Mouse (Mus musculus) G1E-ER4 (cell line): ENCODE measurements around the gene Atf4. TPM values are rescaled to one million over a fixed set of nuclear protein-coding genes. Genes with fewer than 3 reads are reported as not detected.

Experiments
- GATA1 ChIP-seq: IDR thresholded peaks from one replicate; pipeline ENCODE4 v1.8.0; 2012; ENCODE audit warnings: low read length, inconsistent platforms
- polyA plus RNA-seq: library from polyadenylated mRNA; stranded (reverse); fragments of >175 nt; gene quantifications from 2 replicates; pipeline ENCODE4 v1.2.3, GENCODE M21; 2012

Gene Atf4
- polyA plus RNA-seq, 1 experiment, result 131 TPM

GRCm38 (mm10) chr15:80259406-80260045 lies 4.5 kb downstream of the Atf4 start:
- TF ChIP-seq GATA1, result no peak

- no peak for TF ChIP-seq GATA1
Measured at GRCm38 (mm10) chr15:80260677-80261076, 5.7 kb downstream of the Atf4 start.

- no peak for TF ChIP-seq GATA1
Measured at GRCm38 (mm10) chr15:80261100-80261499, 6.1 kb downstream of the Atf4 start.

GRCm38 (mm10) chr15:80263610-80264575 lies 8.9 kb downstream of the Atf4 start, which contains the start of gene Rps19bp1:
Gene Rps19bp1, minus strand, starts transcription at chr15:80264315.
- no peak for TF ChIP-seq GATA1

GRCm38 (mm10) chr15:80266281-80266680 lies 11.3 kb downstream of the Atf4 start:
- no peak for TF ChIP-seq GATA1

GRCm38 (mm10) chr15:80271858-80272396 lies 16.9 kb downstream of the Atf4 start:
- TF ChIP-seq GATA1, result no peak

- no peak for TF ChIP-seq GATA1
Measured at GRCm38 (mm10) chr15:80277107-80277506, 22.1 kb downstream of the Atf4 start.

- TF ChIP-seq GATA1, result no peak
Measured at GRCm38 (mm10) chr15:80277625-80278024, 22.6 kb downstream of the Atf4 start.

GRCm38 (mm10) chr15:80278121-80278759 lies 23.3 kb downstream of the Atf4 start:
- no peak for TF ChIP-seq GATA1

GRCm38 (mm10) chr15:80279053-80279452 lies 24.1 kb downstream of the Atf4 start:
- no peak for TF ChIP-seq GATA1

- no peak for TF ChIP-seq GATA1
Measured at GRCm38 (mm10) chr15:80280646-80281045, 25.7 kb downstream of the Atf4 start.

- TF ChIP-seq GATA1, result no peak
Measured at GRCm38 (mm10) chr15:80286851-80287415, 31.9 kb downstream of the Atf4 start, which contains the start of gene Cacna1i. Gene Cacna1i, plus strand, starts transcription at chr15:80287238.

- TF ChIP-seq GATA1, result no peak
Measured at GRCm38 (mm10) chr15:80288036-80288435, 33.1 kb downstream of the Atf4 start.

- no peak for TF ChIP-seq GATA1
Measured at GRCm38 (mm10) chr15:80289436-80289835, 34.5 kb downstream of the Atf4 start.

GRCm38 (mm10) chr15:80297146-80297545 lies 42.2 kb downstream of the Atf4 start:
- TF ChIP-seq GATA1, result no peak
